Mouse (Mus musculus) forebrain, embryonic 14.5 days (tissue): ENCODE measurements around the gene Tmem91. TPM values are rescaled to one million over a fixed set of nuclear protein-coding genes. Genes with fewer than 3 reads are reported as not detected.

Experiments
- ATAC-seq: fragments of 200-750 bp; cut with Nextera tagmentation; 2 replicates; pipeline ENCODE4 v1.8.0; 2017; ENCODE audit warnings: mild to moderate bottlenecking, moderate library complexity
- DNase-seq: peaks from one replicate; pipeline ENCODE4 v3.0.0-alpha.2; 2015; ENCODE audit warnings: low spot score
- H3K27ac ChIP-seq: fragments of 300-500 bp; sonication (generic); 2 replicates; pipeline ENCODE4 v1.5.1; 2014; ENCODE audit warnings: low read depth, mild to moderate bottlenecking, control low read depth, low read length, moderate library complexity
- H3K27me3 ChIP-seq: fragments of 300-500 bp; sonication (generic); replicated peaks from 2 replicates; pipeline ENCODE4 v1.6.1; 2014; ENCODE audit warnings: low read length, control low read depth, mixed read lengths; ENCODE audit not compliant: control insufficient read depth, insufficient read depth
- H3K36me3 ChIP-seq: fragments of 300-500 bp; sonication (generic); 2 replicates; pipeline ENCODE4 v1.6.1; 2014; ENCODE audit warnings: low read length, control low read depth; ENCODE audit not compliant: control insufficient read depth, insufficient read depth
- H3K4me1 ChIP-seq: fragments of 300-500 bp; sonication (generic); 2 replicates; pipeline ENCODE4 v1.6.1; 2014; ENCODE audit warnings: antibody characterized with exemption, low read length, control low read depth; ENCODE audit not compliant: control insufficient read depth, insufficient read depth
- H3K4me2 ChIP-seq: fragments of 300-500 bp; sonication (generic); 2 replicates; pipeline ENCODE4 v1.6.1; 2014; ENCODE audit warnings: mild to moderate bottlenecking, control low read depth, low read length
- H3K4me3 ChIP-seq: fragments of 300-500 bp; sonication (generic); 2 replicates; pipeline ENCODE4 v1.5.1; 2014; ENCODE audit warnings: low read depth, low read length, control low read depth
- H3K9ac ChIP-seq: fragments of 300-500 bp; sonication (generic); 2 replicates; pipeline ENCODE4 v1.6.1; 2014; ENCODE audit warnings: mild to moderate bottlenecking, low read length, control low read depth, moderate library complexity
- H3K9me3 ChIP-seq: fragments of 300-500 bp; sonication (generic); replicated peaks from 2 replicates; pipeline ENCODE4 v1.6.1; 2016; ENCODE audit warnings: low read length, control low read depth, mixed read lengths; ENCODE audit not compliant: control insufficient read depth
- WGBS: fragments of 180-500 bp; shearing (Covaris S2); extraction: QIAGEN DNeasy Blood & Tissue Kit; methylation state at CpG from one replicate; pipeline ENCODE4 v1.1.7; 2014; 5-methylcytosine and 5-hydroxymethylcytosine counted together
- polyA plus RNA-seq: library from polyadenylated mRNA; unstranded; fragments of >200 nt; fragmentation: Nextera tagmentation; extraction: Ambion mirVana; gene quantifications from 2 replicates; pipeline ENCODE4 v1.2.1, GENCODE M21; 2014

The Tmem91 gene
- polyA plus RNA-seq, 1 experiment from 2014 or later = 11.1 TPM

GRCm38 (mm10) chr7:25688810-25689586 is 14.0 kb upstream of the Tmem91 start:
- peak overlapping the region; percentile 39 for H3K4me3 ChIP-seq
- no peak for ATAC-seq
- 2% methylated on average over 52 of the region's 52 CpGs for WGBS
- H3K27ac ChIP-seq = no peak overlapping the region
- peaks cover 53% of the 10 kb centered on the region for H3K27me3 ChIP-seq
- DNase-seq = no peak
- H3K36me3 ChIP-seq = no peaks in the 10 kb centered on the region
- H3K9me3 ChIP-seq = no peaks in the 10 kb centered on the region
- peaks cover 16% of the 10 kb centered on the region for H3K4me1 ChIP-seq
- H3K9ac ChIP-seq = peak overlapping the region; percentile 45; the same call in 1 of the 2 replicates
- peak overlapping the region; percentile 59 for H3K4me2 ChIP-seq

GRCm38 (mm10) chr7:25687811-25688401 is 12.9 kb upstream of the Tmem91 start:
- Histone ChIP-seq H3K4me3 (peak overlapping the region; percentile 39), H3K9me3 (no peaks in the 10 kb centered on the region), H3K4me1 (peaks cover 16% of the 10 kb centered on the region), H3K27ac (no peak overlapping the region), H3K27me3 (peaks cover 53% of the 10 kb centered on the region), H3K36me3 (0 out of 2 replicates have a peak, but pooled peaks cover 3% of the 10 kb centered on the region), H3K4me2 (peak overlapping the region; percentile 59), H3K9ac (peak overlapping the region; percentile 37; the same call in 1 of the 2 replicates)
- ATAC-seq (no peak), DNase-seq (no peak)
- WGBS = under 1% methylated on average over 47 of the region's 47 CpGs

GRCm38 (mm10) chr7:25686680-25687531 is 11.9 kb upstream of the Tmem91 start, which contains the start of gene Tgfb1:
TSS of gene Tgfb1 (plus strand) at chr7:25687002.
- no peak within 1 kb of the TSS for H3K27ac ChIP-seq
- H3K4me2 ChIP-seq = peak within 1 kb of the TSS; percentile 59
- ATAC-seq = peak; percentile 53
- H3K9me3 ChIP-seq = no peaks in the 10 kb centered on the region
- WGBS = 1% methylated on average over 60 of the region's 69 CpGs
- peak within 1 kb of the TSS; percentile 50 for H3K9ac ChIP-seq
- H3K27me3 ChIP-seq = peaks cover 53% of the 10 kb centered on the region
- peaks cover 16% of the 10 kb centered on the region for H3K4me1 ChIP-seq
- H3K36me3 ChIP-seq = 0 out of 2 replicates have a peak, but pooled peaks cover 3% of the 10 kb centered on the region
- H3K4me3 ChIP-seq = peak within 1 kb of the TSS; percentile 39
- peak; percentile 53 for DNase-seq

GRCm38 (mm10) chr7:25685926-25686470 is 11.0 kb upstream of the Tmem91 start:
- Histone ChIP-seq H3K9ac (no peak overlapping the region), H3K27me3 (peaks cover 52% of the 10 kb centered on the region), H3K4me1 (peaks cover 20% of the 10 kb centered on the region), H3K36me3 (0 out of 2 replicates have a peak, but pooled peaks cover 3% of the 10 kb centered on the region), H3K27ac (no peak overlapping the region), H3K9me3 (no peaks in the 10 kb centered on the region), H3K4me2 (no peak overlapping the region), H3K4me3 (no peak overlapping the region)
- no peak for DNase-seq
- WGBS = 70% methylated on average over 21 of the region's 21 CpGs
- no peak for ATAC-seq

- H3K9me3 ChIP-seq = no peaks in the 10 kb centered on the region
- H3K4me1 ChIP-seq = peaks cover 20% of the 10 kb centered on the region
- 0 out of 2 replicates have a peak, but pooled peaks cover 3% of the 10 kb centered on the region for H3K36me3 ChIP-seq
- no peak overlapping the region for H3K27ac ChIP-seq
- no peak overlapping the region for H3K4me2 ChIP-seq
- no peak for DNase-seq
- H3K4me3 ChIP-seq = no peak overlapping the region
- peaks cover 40% of the 10 kb centered on the region for H3K27me3 ChIP-seq
- no peak overlapping the region for H3K9ac ChIP-seq
- WGBS = 89% methylated on average over 6 of the region's 6 CpGs
- ATAC-seq = no peak
Measured at GRCm38 (mm10) chr7:25684659-25685058, 9.7 kb upstream of the Tmem91 start.

- no peak overlapping the region for H3K4me3 ChIP-seq
- H3K9me3 ChIP-seq = no peaks in the 10 kb centered on the region
- DNase-seq = no peak
- 0 out of 2 replicates have a peak, but pooled peaks cover 3% of the 10 kb centered on the region for H3K36me3 ChIP-seq
- H3K27me3 ChIP-seq = peaks cover 31% of the 10 kb centered on the region
- H3K4me2 ChIP-seq = no peak overlapping the region
- WGBS = 77% methylated on average over 7 of the region's 7 CpGs
- H3K9ac ChIP-seq = no peak overlapping the region
- peaks cover 13% of the 10 kb centered on the region for H3K4me1 ChIP-seq
- no peak for ATAC-seq
- H3K27ac ChIP-seq = no peak overlapping the region
Measured at GRCm38 (mm10) chr7:25683474-25684180, 8.7 kb upstream of the Tmem91 start.

- H3K4me1 ChIP-seq = peaks cover 3% of the 10 kb centered on the region; the same call in 1 of the 2 replicates
- H3K27me3 ChIP-seq = peaks cover 11% of the 10 kb centered on the region
- 66% methylated on average over 15 of the region's 15 CpGs for WGBS
- H3K9me3 ChIP-seq = no peaks in the 10 kb centered on the region
- 0 out of 2 replicates have a peak, but pooled peaks cover 3% of the 10 kb centered on the region for H3K36me3 ChIP-seq
- H3K4me3 ChIP-seq = peak overlapping the region; percentile 53
- ATAC-seq (no peak), DNase-seq (no peak)
- H3K27ac ChIP-seq = no peak overlapping the region
- H3K4me2 ChIP-seq = peak overlapping the region; percentile 57
- peak overlapping the region; percentile 14; the same call in 1 of the 2 replicates for H3K9ac ChIP-seq
Measured at GRCm38 (mm10) chr7:25681341-25682231, 6.6 kb upstream of the Tmem91 start.
